Mouse (Mus musculus): ENCODE results near the gene Ammecr1. TPM values are rescaled to one million over a fixed set of nuclear protein-coding genes. Genes with fewer than 3 reads are reported as not detected.

The Ammecr1 gene
- polyA plus RNA-seq, 1 experiment from 2014 or later = 4.8 TPM

DNA sequence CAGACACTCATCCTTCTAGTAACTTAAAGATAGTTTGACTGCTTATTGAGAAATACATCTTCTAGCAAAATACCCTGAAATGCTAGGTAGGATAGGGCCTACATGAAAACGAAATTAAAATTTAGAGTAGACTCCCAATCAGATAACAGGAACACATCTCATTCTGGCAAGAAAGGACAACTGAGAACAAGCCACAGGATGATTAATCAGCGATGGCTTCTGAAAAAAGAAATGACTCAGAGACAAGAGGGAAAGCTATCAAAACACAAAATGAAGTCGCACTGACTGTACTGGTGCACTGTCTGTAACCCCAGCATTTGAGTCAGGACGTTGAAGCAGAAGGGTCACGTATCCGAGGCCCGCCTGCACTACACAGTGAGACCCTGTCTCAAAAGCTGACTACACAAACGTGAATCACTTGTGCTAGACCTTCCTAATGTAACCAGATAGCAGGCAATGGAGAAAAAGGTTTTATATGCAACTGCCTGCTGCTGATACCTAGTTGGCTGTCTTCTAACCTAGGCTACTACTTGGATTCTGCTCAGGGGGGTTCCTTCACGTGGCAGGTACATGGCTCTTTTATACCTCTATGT, 68.1 kb downstream of the Ammecr1 start:
- H3K4me3 ChIP-seq (ENCODE audit: low read depth, low read length) = no peak overlapping the region
- no peak overlapping the region for H3K9ac ChIP-seq (replicated peaks; ENCODE audit: low read depth)
- ATAC-seq = no peak
- TF ChIP-seq CTCF (IDR thresholded peaks at IDR 0.05) (no peak), EP300 (IDR thresholded peaks at IDR 0.05) (no peak)
- no peak overlapping the region for H3K27ac ChIP-seq (ENCODE audit: low read length)
- no peak for DNase-seq (ENCODE audit: low spot score)
- H3K9me3 ChIP-seq (ENCODE audit: low read length) = no peaks in the 10 kb centered on the region
- H3K36me3 ChIP-seq (ENCODE audit: insufficient read depth, low read length) = no peaks in the 10 kb centered on the region
- H3K4me1 ChIP-seq (ENCODE audit: insufficient read depth, low read depth, low read length) = no peaks in the 10 kb centered on the region
- no peaks in the 10 kb centered on the region for H3K27me3 ChIP-seq (replicated peaks; ENCODE audit: insufficient read depth, low read length)
- no peak overlapping the region for H3K4me2 ChIP-seq (replicated peaks; ENCODE audit: low read depth, low read length)
- WGBS = 80% methylated on average over 9 of the region's 9 CpGs

DNA sequence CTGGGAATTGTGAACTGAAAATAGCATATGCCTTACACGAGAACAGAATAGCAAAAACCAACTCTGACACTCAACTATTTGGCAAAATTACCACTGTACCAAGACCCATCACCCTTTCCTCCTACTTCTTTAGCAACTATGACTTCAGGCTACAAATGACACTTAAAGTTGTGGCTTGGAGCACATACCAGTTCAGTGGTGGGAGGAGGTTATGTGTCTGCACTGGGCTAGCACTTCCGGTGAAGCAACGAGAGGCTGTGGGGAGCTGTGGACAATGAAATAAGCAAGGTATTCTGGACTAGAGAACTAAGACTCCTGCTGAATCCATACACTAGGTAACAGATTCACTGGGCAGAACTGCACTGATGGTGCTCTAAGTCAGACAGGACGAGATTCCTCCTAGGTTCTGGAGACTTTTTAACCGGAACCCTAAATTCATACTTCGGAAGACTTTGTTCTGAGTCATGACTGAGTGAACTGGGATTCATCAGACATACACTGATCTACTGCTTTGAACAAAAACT, 69.0 kb downstream of the Ammecr1 start:
- no peak for ATAC-seq
- no peak for TF ChIP-seq EP300 (IDR thresholded peaks at IDR 0.05)
- no peak for TF ChIP-seq CTCF (IDR thresholded peaks at IDR 0.05)
- no peak overlapping the region for H3K4me2 ChIP-seq (replicated peaks; ENCODE audit: low read depth, low read length)
- DNase-seq (ENCODE audit: low spot score) = no peak
- no peaks in the 10 kb centered on the region for H3K9me3 ChIP-seq (ENCODE audit: low read length)
- no peaks in the 10 kb centered on the region for H3K36me3 ChIP-seq (ENCODE audit: insufficient read depth, low read length)
- 84% methylated on average over 6 of the region's 6 CpGs for WGBS
- no peaks in the 10 kb centered on the region for H3K4me1 ChIP-seq (ENCODE audit: insufficient read depth, low read depth, low read length)
- no peaks in the 10 kb centered on the region for H3K27me3 ChIP-seq (replicated peaks; ENCODE audit: insufficient read depth, low read length)
- no peak overlapping the region for H3K9ac ChIP-seq (replicated peaks; ENCODE audit: low read depth)
- no peak overlapping the region for H3K27ac ChIP-seq (ENCODE audit: low read length)
- no peak overlapping the region for H3K4me3 ChIP-seq (ENCODE audit: low read depth, low read length)

DNA sequence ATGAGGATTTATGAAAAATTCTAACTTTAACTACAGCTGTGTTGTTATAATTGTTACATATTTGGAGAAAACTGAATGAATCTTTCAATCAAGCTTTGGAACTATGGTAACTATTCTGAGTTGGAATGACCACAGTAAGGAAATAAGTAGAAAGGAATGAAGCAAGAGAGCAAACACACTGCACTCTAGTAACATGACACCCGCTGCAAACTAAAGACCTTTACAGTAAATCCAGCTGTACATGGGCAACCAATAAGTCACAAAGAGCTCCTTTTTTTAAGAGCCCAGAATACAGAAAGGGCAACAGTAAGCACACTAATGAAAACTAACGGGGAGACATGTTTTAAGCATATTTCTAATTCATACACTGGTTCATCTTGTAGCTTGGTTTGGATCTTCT, 71.2 kb downstream of the Ammecr1 start:
- TF ChIP-seq CTCF (IDR thresholded peaks at IDR 0.05) (no peak), EP300 (IDR thresholded peaks at IDR 0.05) (no peak)
- Histone ChIP-seq H3K36me3 (ENCODE audit: insufficient read depth, low read length) (no peaks in the 10 kb centered on the region), H3K9me3 (ENCODE audit: low read length) (no peaks in the 10 kb centered on the region), H3K27ac (ENCODE audit: low read length) (no peak overlapping the region), H3K9ac (replicated peaks; ENCODE audit: low read depth) (no peak overlapping the region), H3K4me3 (ENCODE audit: low read depth, low read length) (no peak overlapping the region), H3K4me1 (ENCODE audit: insufficient read depth, low read depth, low read length) (no peaks in the 10 kb centered on the region), H3K27me3 (replicated peaks; ENCODE audit: insufficient read depth, low read length) (no peaks in the 10 kb centered on the region), H3K4me2 (replicated peaks; ENCODE audit: low read depth, low read length) (no peak overlapping the region)
- ATAC-seq (no peak), DNase-seq (ENCODE audit: low spot score) (no peak)
- WGBS = 56% methylated on average over 2 of the region's 2 CpGs

DNA sequence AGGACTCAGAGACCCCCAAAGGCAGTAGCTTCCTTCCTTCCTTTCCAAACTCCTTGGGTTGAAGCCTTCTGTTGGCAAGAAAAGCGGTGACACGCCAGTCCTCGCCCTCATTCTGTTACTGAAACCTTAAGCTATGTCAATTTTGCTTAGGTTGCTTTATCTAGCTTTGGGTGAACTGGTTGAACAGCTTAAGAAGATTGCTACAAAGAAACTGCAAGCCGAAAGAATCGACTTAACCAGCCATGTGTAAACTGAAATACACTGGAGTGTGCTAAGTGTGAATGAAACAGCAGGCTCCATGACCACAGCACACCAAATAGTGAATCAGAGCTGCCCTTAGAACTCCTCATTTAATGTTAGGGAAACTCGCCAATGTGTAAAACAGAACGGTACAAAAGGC, 80.6 kb downstream of the Ammecr1 start:
- Histone ChIP-seq H3K27me3 (replicated peaks; ENCODE audit: insufficient read depth, low read length) (no peaks in the 10 kb centered on the region), H3K4me2 (replicated peaks; ENCODE audit: low read depth, low read length) (no peak overlapping the region), H3K4me1 (ENCODE audit: insufficient read depth, low read depth, low read length) (no peaks in the 10 kb centered on the region), H3K9ac (replicated peaks; ENCODE audit: low read depth) (no peak overlapping the region), H3K9me3 (ENCODE audit: low read length) (no peaks in the 10 kb centered on the region), H3K27ac (ENCODE audit: low read length) (no peak overlapping the region), H3K4me3 (ENCODE audit: low read depth, low read length) (no peak overlapping the region), H3K36me3 (ENCODE audit: insufficient read depth, low read length) (no peaks in the 10 kb centered on the region)
- no peak for DNase-seq (ENCODE audit: low spot score)
- WGBS = 81% methylated on average over 7 of the region's 7 CpGs
- TF ChIP-seq EP300 (IDR thresholded peaks at IDR 0.05) (no peak), CTCF (IDR thresholded peaks at IDR 0.05) (no peak)
- no peak for ATAC-seq

DNA sequence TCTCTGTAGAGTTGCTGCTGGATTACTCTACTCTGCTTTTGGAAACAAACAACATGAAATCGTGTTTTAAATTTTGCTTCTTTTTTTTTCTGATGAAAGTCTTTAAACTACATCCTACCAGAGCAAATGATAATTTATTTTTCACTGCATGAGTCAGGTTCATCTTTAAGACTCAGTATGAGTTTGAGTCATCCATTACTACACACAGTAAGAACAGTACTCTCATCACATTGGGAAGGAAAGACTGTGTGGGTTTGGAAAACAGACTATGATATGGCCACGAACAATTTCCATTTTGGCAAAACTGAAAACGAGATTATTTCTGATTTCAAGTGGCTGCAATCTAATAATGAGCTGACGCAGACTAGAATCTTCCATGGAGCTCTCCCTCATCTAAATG, 82.9 kb downstream of the Ammecr1 start:
- no peaks in the 10 kb centered on the region for H3K36me3 ChIP-seq (ENCODE audit: insufficient read depth, low read length)
- no peak overlapping the region for H3K9ac ChIP-seq (replicated peaks; ENCODE audit: low read depth)
- H3K4me3 ChIP-seq (ENCODE audit: low read depth, low read length) = no peak overlapping the region
- 83% methylated on average over 4 of the region's 4 CpGs for WGBS
- TF ChIP-seq EP300 (IDR thresholded peaks at IDR 0.05) = no peak
- no peak for TF ChIP-seq CTCF (IDR thresholded peaks at IDR 0.05)
- H3K27ac ChIP-seq (ENCODE audit: low read length) = no peak overlapping the region
- DNase-seq (ENCODE audit: low spot score) (no peak), ATAC-seq (no peak)
- no peaks in the 10 kb centered on the region for H3K4me1 ChIP-seq (ENCODE audit: insufficient read depth, low read depth, low read length)
- H3K27me3 ChIP-seq (replicated peaks; ENCODE audit: insufficient read depth, low read length) = no peaks in the 10 kb centered on the region
- H3K9me3 ChIP-seq (ENCODE audit: low read length) = no peaks in the 10 kb centered on the region
- H3K4me2 ChIP-seq (replicated peaks; ENCODE audit: low read depth, low read length) = no peak overlapping the region

DNA sequence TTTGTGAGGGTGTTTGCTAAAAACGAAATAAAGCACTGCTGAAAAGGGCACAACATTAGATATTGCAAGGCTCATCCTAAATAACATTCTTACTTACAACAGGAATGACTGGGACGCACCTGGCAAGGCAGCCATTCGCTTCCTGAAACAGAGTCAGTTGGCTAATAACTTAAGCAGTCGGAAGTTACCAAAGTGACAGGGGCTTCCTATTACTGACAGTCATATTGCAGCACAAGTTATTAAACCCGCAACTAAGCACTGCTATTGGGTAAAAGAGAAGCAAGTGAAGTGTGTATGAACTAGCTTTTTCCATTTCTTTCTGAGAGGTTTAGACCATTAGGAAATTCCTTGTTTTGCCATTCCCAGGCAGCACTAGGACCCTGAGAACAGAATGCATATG, 84.3 kb downstream of the Ammecr1 start:
- DNase-seq (ENCODE audit: low spot score) = no peak
- no peak for TF ChIP-seq EP300 (IDR thresholded peaks at IDR 0.05)

DNA sequence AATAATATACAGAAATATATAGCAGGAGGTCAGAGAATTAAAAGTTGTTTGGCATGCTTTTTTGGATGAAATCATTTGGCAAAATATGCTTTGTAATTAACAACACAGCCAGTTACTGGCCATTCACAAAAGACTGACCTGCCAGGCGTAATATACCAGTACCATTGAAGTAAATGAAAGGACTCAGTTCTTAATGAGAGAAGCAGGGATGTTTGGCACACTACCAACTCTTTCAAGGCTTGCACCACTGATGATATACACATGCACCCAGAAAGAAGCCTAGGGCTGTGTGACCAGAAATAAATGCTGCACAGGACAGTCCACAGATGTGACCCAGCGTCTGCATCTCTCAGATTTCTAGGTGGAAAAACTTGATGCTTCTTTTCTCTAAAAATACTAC, 96.7 kb downstream of the Ammecr1 start:
- H3K4me1 ChIP-seq (ENCODE audit: insufficient read depth, low read depth, low read length) = no peaks in the 10 kb centered on the region
- TF ChIP-seq CTCF (IDR thresholded peaks at IDR 0.05) (no peak), EP300 (IDR thresholded peaks at IDR 0.05) (no peak)
- H3K9ac ChIP-seq (replicated peaks; ENCODE audit: low read depth) = no peak overlapping the region
- no peak overlapping the region for H3K4me3 ChIP-seq (ENCODE audit: low read depth, low read length)
- WGBS = 75% methylated on average over 2 of the region's 2 CpGs
- no peak overlapping the region for H3K4me2 ChIP-seq (replicated peaks; ENCODE audit: low read depth, low read length)
- DNase-seq (ENCODE audit: low spot score) (no peak), ATAC-seq (no peak)
- H3K27me3 ChIP-seq (replicated peaks; ENCODE audit: insufficient read depth, low read length) = no peaks in the 10 kb centered on the region
- no peak overlapping the region for H3K27ac ChIP-seq (ENCODE audit: low read length)
- H3K9me3 ChIP-seq (ENCODE audit: low read length) = no peaks in the 10 kb centered on the region
- no peaks in the 10 kb centered on the region for H3K36me3 ChIP-seq (ENCODE audit: insufficient read depth, low read length)

More for the DNA sequence above, 84.3 kb downstream of the Ammecr1 start:
- 81% methylated on average over 5 of the region's 5 CpGs for WGBS
- no peaks in the 10 kb centered on the region for H3K4me1 ChIP-seq (ENCODE audit: insufficient read depth, low read depth, low read length)
- no peaks in the 10 kb centered on the region for H3K36me3 ChIP-seq (ENCODE audit: insufficient read depth, low read length)
- no peak for ATAC-seq
- no peak overlapping the region for H3K4me2 ChIP-seq (replicated peaks; ENCODE audit: low read depth, low read length)
- H3K9ac ChIP-seq (replicated peaks; ENCODE audit: low read depth) = no peak overlapping the region
- H3K4me3 ChIP-seq (ENCODE audit: low read depth, low read length) = no peak overlapping the region
- no peaks in the 10 kb centered on the region for H3K9me3 ChIP-seq (ENCODE audit: low read length)
- no peak overlapping the region for H3K27ac ChIP-seq (ENCODE audit: low read length)
- no peaks in the 10 kb centered on the region for H3K27me3 ChIP-seq (replicated peaks; ENCODE audit: insufficient read depth, low read length)
